Mouse (Mus musculus): Measurements from ENCODE around the gene Vps13c. TPM values are rescaled to one million over a fixed set of nuclear protein-coding genes. Genes with fewer than 3 reads are reported as not detected.

The Vps13c gene
- total RNA-seq, 2 experiments from 2014 or later = 101 to 109 TPM

GRCm38 (mm10) chr9:67830411-67831358, 9.5 kb upstream of the Vps13c start:
- DNase-seq (ENCODE audit: low spot score in 2 of 2) = peak; percentile 56 to 76

- DNase-seq (ENCODE audit: low spot score in 2 of 2) = peak in 1 of 2 experiments; percentile 16
Observed at GRCm38 (mm10) chr9:67831359-67832045, 8.7 kb upstream of the Vps13c start.

DNA sequence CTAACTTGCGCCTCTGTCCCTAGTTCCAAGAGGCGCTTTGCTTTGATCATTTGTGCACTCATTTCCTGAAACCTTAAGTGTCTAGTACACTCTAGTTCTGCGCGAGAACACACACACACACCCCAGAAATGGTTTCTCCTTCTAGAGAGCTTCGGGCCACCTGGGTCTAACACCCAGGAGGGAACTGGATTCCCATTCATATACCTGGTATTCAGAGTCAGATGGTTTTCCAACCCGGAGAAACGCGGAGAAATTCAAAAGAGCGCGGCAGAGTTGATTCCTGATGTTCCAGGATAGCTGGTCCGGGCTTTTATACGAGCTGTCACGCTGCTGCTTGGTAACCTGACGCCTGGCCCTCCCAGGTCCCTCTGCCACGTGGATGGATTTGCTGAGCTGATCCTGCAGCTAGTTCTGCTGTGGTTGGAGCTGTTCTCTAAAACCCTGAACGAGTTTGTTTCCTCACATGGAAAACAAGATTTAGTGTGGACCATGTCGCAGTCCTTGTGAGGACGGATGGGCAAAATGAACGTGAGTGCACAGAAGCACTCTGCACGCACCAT, 8.1 kb upstream of the Vps13c start, which contains the start of gene C2cd4a:
Gene C2cd4a (minus strand): TSS at position 285 of the 560 bp plus-strand sequence.
- DNase-seq (ENCODE audit: low spot score in 2 of 2) = no peak

DNA sequence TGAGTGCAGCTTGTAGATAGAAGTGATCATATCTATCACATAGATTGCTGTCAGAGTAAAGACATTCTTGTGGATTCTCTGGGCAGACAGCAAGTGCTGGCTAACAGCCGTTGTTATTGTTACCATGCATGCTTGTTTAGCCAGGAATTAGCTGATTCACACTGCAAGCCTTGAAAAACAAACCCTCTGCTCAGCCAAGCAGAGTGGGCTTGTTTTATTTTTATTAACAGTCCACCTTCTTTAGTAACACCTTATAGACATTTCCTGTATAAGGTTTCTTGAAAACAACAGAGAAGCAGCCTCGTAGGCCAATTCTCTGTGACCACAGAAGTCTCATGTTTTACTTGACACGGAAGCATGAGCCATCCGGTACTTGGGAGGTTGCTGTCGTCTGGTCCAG, 5.7 kb upstream of the Vps13c start:
- no peak for DNase-seq (ENCODE audit: low spot score in 2 of 2)

- no peak for DNase-seq (ENCODE audit: low spot score in 2 of 2)
Observed at GRCm38 (mm10) chr9:67837311-67837710, 2.9 kb upstream of the Vps13c start.

DNA sequence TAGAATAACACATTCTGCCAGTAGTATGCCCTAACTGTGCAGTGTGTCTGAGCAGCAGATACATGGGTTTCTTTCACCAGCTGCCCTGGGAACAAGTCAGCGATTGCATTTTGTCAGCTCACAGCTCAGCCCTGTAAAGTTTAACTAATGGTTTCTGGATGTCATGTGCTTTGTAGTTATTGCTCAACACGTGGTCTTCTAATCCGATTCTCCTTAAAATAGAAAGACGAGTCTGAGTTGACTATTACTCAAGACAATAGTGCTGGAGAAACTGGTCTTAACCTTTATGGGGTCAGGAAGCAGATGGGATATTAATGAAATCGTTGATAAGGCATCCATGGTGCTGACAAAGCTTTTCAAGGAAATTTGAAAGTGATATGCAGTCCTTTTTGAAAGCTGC, 2.6 kb downstream of the Vps13c start:
- no peak for DNase-seq (ENCODE audit: low spot score in 2 of 2)

DNA sequence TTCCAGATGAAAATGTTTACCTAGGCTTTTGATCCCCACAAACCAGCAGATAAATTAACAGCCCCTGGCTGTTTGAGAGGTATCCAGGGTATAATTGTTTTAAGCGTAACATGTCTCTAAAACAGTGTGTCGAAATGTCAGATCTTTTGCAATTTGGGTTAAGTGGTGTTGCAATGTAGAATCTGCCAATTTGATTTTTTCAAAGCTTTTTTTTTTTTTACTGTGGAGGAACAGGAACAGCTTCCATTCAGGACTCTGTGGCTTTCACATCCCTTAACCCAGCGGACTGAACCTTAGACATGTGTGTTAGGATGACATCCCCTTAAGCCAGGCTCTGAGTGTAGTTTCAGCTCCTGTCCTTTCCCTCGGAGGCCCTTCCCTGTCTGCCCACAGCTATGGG, 4.8 kb downstream of the Vps13c start:
- DNase-seq (ENCODE audit: low spot score in 2 of 2) = no peak

GRCm38 (mm10) chr9:67845648-67846047, 5.5 kb downstream of the Vps13c start:
- DNase-seq (ENCODE audit: low spot score in 2 of 2) = no peak

- DNase-seq (ENCODE audit: low spot score in 2 of 2) = no peak
Observed at GRCm38 (mm10) chr9:67846089-67846488, 5.9 kb downstream of the Vps13c start.

GRCm38 (mm10) chr9:67847606-67848005, 7.4 kb downstream of the Vps13c start:
- DNase-seq (ENCODE audit: low spot score in 2 of 2) = peak; percentile 35 to 80

DNA sequence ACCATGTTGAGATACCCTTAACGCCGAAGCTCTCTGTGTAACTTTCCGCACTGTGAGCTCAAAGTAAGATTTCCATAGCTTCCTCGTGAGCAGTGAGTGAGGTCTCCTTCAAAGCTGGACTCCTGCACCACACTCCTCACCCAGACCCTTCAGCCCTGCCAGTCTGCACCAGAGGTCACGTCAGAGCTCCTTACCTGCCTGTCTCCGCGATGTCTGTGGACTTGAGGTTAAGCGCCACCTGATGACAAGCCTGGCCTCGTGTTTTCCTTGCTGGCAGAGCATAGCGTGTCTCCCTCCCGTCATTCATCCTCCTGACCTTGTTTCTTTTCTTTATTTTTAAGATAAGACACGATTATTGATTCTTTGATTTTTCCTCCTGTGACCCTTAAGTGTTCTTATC, 9.2 kb downstream of the Vps13c start:
- no peak for DNase-seq (ENCODE audit: low spot score in 2 of 2)

DNA sequence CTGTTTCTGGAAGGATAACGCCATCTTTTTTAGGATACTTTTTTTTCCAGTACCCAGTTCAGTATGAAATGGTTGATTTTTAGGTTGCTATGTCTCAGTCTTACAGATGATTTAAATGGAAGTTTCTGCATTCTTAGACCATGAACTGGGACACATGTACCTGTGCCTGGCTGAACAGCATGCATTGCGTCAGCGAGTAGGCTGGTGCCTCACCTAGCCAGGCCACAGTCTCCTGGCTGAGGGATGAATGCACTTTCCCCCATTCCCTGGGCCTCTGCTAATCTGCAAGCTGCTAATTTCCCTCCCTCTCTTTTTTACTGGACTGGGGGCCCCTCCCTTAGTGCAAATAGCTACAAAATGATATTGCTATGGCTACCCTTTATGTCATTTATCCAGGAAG, 9.7 kb downstream of the Vps13c start:
- no peak for DNase-seq (ENCODE audit: low spot score in 2 of 2)

DNA sequence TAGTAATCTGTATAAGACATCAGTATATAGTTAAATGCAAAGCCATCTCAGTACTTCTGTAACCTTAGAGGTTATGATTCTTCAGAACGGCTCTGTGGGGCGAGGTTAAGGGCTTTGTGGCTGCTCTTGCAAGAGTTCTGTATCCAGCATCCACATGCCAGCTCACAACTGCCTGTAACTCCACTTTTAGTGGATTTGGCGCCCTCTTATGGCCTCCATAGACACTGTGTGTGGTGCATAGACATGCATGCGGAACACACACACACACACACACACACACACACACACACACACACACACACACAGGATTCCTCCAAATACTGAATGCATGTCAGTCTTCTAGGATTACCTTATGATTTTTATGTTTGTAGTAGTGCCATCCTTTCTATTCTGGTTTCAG, 11.0 kb downstream of the Vps13c start:
- DNase-seq (ENCODE audit: low spot score in 2 of 2) = no peak

- no peak for DNase-seq (ENCODE audit: low spot score in 2 of 2)
Observed at GRCm38 (mm10) chr9:67860273-67860672, 20.1 kb downstream of the Vps13c start.

- no peak for DNase-seq (ENCODE audit: low spot score in 2 of 2)
Observed at GRCm38 (mm10) chr9:67863332-67863731, 23.1 kb downstream of the Vps13c start.

- no peak for DNase-seq (ENCODE audit: low spot score in 2 of 2)
Observed at GRCm38 (mm10) chr9:67864011-67864410, 23.8 kb downstream of the Vps13c start.

DNA sequence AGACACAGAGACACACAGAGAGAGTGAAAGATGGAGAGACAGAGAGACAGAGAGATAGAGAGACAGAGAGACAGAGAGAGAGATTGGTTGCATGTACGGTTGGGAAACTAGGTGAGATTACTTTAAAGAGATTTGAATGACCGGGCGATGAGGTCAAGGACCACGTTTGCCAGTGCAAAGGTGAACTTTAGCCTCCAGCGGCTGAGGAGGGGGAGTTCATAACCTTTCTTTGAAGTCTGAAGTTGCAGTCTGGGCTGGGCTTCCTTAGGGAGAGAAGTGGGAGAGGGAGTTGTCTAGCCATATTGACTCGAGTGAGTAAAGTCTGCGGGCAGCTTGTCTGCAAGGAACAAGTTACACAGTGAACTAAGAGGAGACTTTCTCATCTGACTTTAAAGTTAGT, 25.2 kb downstream of the Vps13c start:
- no peak for DNase-seq (ENCODE audit: low spot score in 2 of 2)

- DNase-seq (ENCODE audit: low spot score in 2 of 2) = no peak
Observed at GRCm38 (mm10) chr9:67867411-67867810, 27.2 kb downstream of the Vps13c start.

DNA sequence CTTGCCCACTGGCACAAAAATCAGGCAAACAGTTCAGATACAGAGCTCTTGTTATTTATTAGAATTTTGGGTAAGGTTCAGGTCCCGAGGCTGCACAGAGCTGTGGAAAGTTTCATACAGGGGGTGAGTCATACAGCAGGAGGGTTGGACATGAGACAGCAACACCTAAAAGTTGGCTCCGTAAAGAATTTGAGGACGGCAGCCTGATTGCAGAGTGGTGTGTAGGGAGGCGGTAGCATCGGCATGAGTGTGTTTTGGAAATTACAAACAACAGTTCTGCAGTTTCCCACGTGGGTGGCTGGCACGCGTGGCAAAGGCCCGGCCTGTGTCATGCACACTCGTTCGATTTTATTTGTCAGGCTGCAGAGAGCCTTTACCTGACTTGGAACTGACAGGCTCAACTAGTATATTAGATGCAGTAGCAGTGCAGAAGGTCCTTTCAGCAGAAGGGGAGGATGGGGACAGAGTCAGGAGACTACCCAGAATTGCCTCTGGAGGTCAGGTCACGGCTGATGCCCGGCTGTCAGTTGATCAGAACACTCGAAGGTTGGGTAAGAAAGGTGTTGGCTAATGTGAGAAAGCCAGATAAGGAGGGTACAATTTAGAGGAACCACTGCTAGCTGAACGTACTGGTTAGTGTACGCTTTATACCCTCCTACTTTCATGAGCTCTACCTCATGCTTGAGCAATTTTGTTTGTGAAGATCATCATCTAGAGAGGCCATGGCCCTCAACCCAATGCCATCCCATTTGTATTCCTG, 29.7 kb downstream of the Vps13c start:
- peak; percentile 63 to 76 for DNase-seq (ENCODE audit: low spot score in 2 of 2)

DNA sequence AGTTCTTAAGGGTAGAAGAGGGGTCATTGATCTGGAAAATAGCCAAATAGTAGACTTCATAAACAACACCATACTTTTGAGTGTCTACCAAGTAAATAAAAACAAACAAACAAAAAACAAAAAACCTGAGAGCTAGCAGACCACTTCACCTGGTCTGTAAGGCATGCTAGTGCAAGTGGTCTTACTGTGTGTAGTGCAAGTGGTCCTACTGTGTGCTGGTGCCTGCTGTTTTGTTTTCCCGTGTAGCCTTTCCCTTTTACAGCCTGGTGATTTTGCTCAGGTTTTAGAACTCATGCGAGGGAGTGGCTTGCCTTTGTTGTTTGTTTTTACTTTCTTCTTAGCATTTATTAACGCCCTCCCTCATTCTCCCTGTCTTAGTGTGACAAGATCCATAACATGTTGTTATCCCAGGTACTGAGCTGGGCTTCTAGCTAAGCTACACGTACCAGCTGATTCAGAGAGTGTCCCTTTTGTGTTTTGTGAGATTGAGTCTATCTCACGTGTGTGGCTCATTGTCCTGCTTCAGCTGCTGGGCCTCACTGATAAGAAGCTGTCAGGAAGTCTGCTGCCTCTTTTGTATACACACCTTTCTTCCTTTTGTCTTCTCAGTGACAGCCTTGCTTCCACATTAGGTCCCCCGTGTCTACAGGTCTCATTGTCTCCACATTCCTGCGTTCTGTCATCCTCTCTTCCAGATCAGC, 34.5 kb downstream of the Vps13c start:
- DNase-seq (ENCODE audit: low spot score in 2 of 2) = no peak

GRCm38 (mm10) chr9:67875337-67875736, 35.1 kb downstream of the Vps13c start:
- DNase-seq (ENCODE audit: low spot score in 2 of 2) = peak in 1 of 2 experiments; percentile 58

Data from layer of hippocampus, adult 18-20 months (tissue).